Mouse (Mus musculus) hindbrain, embryonic 16.5 days (tissue): ENCODE data around the gene Traf5. TPM values are rescaled to one million over a fixed set of nuclear protein-coding genes. Genes with fewer than 3 reads are reported as not detected.

ENCODE experiments used
- ATAC-seq: fragments of 200-750 bp; cut with Nextera tagmentation; 2 replicates; pipeline ENCODE4 v1.8.0; 2017; ENCODE audit warnings: moderate TSS enrichment, moderate library complexity
- H3K27ac ChIP-seq: fragments of 300-500 bp; sonication (generic); 2 replicates; pipeline ENCODE4 v1.5.1; 2014; ENCODE audit warnings: low read depth, mild to moderate bottlenecking, control low read depth, low read length, moderate library complexity
- H3K27me3 ChIP-seq: fragments of 300-500 bp; sonication (generic); replicated peaks from 2 replicates; pipeline ENCODE4 v1.6.1; 2014; ENCODE audit warnings: low read length; ENCODE audit not compliant: control insufficient read depth, insufficient read depth
- H3K36me3 ChIP-seq: fragments of 300-500 bp; sonication (generic); 2 replicates; pipeline ENCODE4 v1.6.1; 2014; ENCODE audit warnings: mild to moderate bottlenecking, low read length, moderate library complexity, mixed read lengths; ENCODE audit not compliant: control insufficient read depth, insufficient read depth
- H3K4me1 ChIP-seq: fragments of 300-500 bp; sonication (generic); 2 replicates; pipeline ENCODE4 v1.6.1; 2014; ENCODE audit warnings: low read depth, low read length; ENCODE audit not compliant: control insufficient read depth, insufficient read depth
- H3K4me2 ChIP-seq: fragments of 300-500 bp; sonication (generic); 2 replicates; pipeline ENCODE4 v1.6.1; 2014; ENCODE audit warnings: mild to moderate bottlenecking, low read length, control low read depth, moderate library complexity
- H3K4me3 ChIP-seq: fragments of 300-500 bp; sonication (generic); 2 replicates; pipeline ENCODE4 v1.5.1; 2014; ENCODE audit warnings: mild to moderate bottlenecking, low read length, control low read depth, moderate library complexity
- H3K9ac ChIP-seq: fragments of 300-500 bp; sonication (generic); 2 replicates; pipeline ENCODE4 v1.6.1; 2014; ENCODE audit warnings: low read depth, mild to moderate bottlenecking, control low read depth, low read length, moderate library complexity
- H3K9me3 ChIP-seq: fragments of 300-500 bp; sonication (generic); 2 replicates; pipeline ENCODE4 v1.6.1; 2014; ENCODE audit warnings: mild to moderate bottlenecking, low read length, moderate library complexity; ENCODE audit not compliant: control insufficient read depth
- WGBS: fragments of 180-500 bp; shearing (Covaris S2); extraction: QIAGEN DNeasy Blood & Tissue Kit; methylation state at CpG from one replicate; pipeline ENCODE4 v1.1.7; 2014; 5-methylcytosine and 5-hydroxymethylcytosine counted together
- polyA plus RNA-seq: library from polyadenylated mRNA; unstranded; fragments of >200 nt; fragmentation: Nextera tagmentation; extraction: Ambion mirVana; gene quantifications from 2 replicates; pipeline ENCODE4 v1.2.1, GENCODE M21; 2015

Gene Traf5
- polyA plus RNA-seq, 1 experiment from 2014 or later = 2.5 TPM

DNA sequence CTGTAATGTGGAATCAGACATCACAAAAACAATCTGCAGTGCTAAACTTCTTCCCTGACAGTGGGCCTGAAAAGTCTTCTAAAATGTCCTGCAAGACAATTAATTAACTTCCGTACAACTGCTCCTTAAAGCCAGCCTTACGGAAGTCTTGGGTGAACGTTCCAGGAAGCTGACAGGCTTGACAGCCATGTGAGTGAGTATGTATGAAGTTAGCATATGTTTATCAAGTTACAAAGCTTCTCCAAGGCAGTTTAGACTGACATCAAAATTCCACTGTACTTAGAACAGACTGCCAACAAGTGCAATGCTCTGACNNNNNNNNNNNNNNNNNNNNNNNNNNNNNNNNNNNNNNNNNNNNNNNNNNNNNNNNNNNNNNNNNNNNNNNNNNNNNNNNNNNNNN is 38.6 kb downstream of the Traf5 start:
- Histone ChIP-seq H3K4me3 (no peak overlapping the region), H3K9ac (no peak overlapping the region), H3K27me3 (no peaks in the 10 kb centered on the region), H3K4me1 (no peaks in the 10 kb centered on the region), H3K36me3 (no peaks in the 10 kb centered on the region), H3K4me2 (no peak overlapping the region), H3K27ac (no peak overlapping the region), H3K9me3 (no peaks in the 10 kb centered on the region)
- no peak for ATAC-seq
- 57% methylated on average over 3 of the region's 3 CpGs for WGBS

DNA sequence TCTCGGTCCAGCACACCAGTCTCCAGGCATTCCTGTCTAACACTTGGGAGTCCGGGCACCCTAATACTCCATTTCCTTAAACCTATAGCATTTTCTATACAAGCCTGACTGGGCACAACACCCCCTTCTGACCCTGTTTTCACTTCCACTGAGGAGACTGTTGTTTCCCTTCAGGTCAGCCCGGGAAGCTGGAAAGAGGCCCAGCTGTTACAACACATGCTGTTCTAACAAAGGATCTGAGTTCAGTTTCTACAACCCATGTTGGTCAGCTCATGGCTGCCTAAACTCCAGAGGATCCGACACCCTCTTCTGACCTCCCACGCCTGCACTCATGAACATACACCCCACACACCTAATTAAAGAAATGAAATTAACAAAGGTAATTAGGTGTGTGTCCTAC is 39.4 kb downstream of the Traf5 start:
- WGBS = 84% methylated on average over 5 of the region's 5 CpGs
- Histone ChIP-seq H3K4me2 (no peak overlapping the region), H3K4me1 (no peaks in the 10 kb centered on the region), H3K9me3 (no peaks in the 10 kb centered on the region), H3K4me3 (no peak overlapping the region), H3K27me3 (no peaks in the 10 kb centered on the region), H3K36me3 (no peaks in the 10 kb centered on the region), H3K27ac (no peak overlapping the region), H3K9ac (no peak overlapping the region)
- ATAC-seq = no peak

DNA sequence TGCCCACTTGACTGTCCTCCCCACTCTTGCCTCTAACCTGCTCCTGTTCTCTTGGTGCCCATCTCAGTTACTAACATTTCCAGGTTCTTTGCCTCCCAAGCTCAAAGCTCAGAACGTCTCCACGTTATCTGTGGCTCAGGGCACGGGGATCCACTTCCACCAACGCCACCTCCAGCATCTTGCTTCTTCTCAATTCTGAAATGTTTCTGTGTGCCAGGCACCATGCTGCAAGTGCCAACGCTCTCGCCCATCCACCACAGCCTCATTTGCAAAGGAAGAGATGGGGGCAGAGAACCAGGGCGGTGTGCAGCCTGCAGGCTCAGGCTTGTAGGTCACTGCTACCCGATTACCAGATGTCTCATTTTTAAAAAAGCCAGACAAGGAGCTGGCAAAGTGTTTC is 39.9 kb downstream of the Traf5 start:
- Histone ChIP-seq H3K4me1 (no peaks in the 10 kb centered on the region), H3K4me3 (no peak overlapping the region), H3K4me2 (no peak overlapping the region), H3K36me3 (no peaks in the 10 kb centered on the region), H3K9me3 (no peaks in the 10 kb centered on the region), H3K9ac (no peak overlapping the region), H3K27me3 (no peaks in the 10 kb centered on the region), H3K27ac (no peak overlapping the region)
- 91% methylated on average over 8 of the region's 8 CpGs for WGBS
- ATAC-seq = no peak

DNA sequence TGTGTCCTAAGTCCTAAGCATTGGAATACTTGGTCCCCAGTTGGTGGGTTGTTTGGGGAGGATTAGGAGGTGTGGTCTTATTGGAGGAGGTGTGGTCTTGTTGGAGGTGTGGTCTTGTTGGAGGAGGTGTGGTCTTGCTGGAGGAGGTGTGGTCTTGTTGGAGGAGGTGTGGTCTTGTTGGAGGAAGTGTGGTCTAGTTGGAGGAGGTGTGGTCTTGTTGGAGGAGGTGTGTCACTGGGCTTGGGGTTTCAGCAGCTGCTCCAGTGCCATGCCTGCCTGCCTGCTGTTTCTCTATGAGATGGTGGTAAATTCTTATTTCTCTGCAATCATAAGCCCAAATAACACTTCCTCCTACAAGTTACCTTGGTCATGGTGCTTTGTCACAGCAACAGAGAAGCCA is 93.3 kb downstream of the Traf5 start:
- Histone ChIP-seq H3K27ac (no peak overlapping the region), H3K4me3 (no peak overlapping the region), H3K4me1 (no peaks in the 10 kb centered on the region), H3K4me2 (no peak overlapping the region), H3K9me3 (no peaks in the 10 kb centered on the region), H3K9ac (no peak overlapping the region), H3K36me3 (no peaks in the 10 kb centered on the region), H3K27me3 (no peaks in the 10 kb centered on the region)
- no peak for ATAC-seq

DNA sequence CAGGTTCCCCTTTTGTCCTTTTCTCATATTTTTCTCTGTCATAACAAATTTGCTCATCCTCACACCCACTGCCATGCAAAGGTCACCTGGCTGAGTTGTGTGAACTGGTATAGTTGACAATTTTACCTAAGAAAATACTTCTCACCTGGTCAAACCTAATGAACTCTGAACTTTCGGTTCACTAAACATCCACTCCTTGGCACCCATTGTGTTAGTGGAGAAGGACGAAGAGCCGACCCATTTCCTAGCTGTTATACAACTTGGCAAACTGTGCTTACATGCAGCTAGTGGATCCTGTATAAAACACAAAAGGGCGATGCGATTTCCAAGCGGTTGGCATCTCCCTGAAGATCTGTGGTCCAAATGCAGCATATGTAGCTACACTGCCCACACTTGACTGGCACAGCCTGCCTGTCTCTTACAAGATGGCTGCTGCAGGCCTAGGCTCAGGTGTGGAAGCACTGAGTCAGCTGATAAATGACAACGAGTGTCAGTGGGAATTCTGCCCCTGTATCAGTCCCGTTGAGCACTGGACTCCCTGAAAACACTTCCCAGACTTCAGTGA is 95.7 kb downstream of the Traf5 start:
- Histone ChIP-seq H3K36me3 (no peaks in the 10 kb centered on the region), H3K9ac (no peak overlapping the region), H3K27me3 (no peaks in the 10 kb centered on the region), H3K9me3 (no peaks in the 10 kb centered on the region), H3K4me1 (no peaks in the 10 kb centered on the region), H3K27ac (no peak overlapping the region), H3K4me3 (no peak overlapping the region), H3K4me2 (no peak overlapping the region)
- ATAC-seq = no peak
- 90% methylated on average over 8 of the region's 8 CpGs for WGBS

DNA sequence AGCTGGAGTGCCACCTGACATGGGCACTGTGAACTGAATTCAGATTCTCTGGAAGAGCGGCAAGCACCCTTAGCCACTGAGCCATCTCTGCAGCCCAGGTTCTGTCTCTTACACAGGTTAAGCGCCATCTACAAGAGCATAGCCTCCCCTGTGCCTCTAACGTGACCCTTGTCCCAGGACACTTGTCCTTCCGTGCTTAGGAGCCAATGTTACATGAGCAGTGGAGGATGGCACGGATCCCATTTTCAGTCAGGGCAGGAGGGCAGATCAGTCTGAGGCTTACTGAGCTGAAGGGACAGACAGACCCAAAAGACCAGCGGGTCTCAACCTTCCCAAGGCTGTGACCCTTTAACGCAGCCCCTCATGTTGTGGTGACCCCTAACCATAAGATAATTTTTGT is 96.4 kb downstream of the Traf5 start:
- Histone ChIP-seq H3K9me3 (no peaks in the 10 kb centered on the region), H3K4me2 (no peak overlapping the region), H3K4me3 (no peak overlapping the region), H3K4me1 (no peaks in the 10 kb centered on the region), H3K9ac (no peak overlapping the region), H3K36me3 (no peaks in the 10 kb centered on the region), H3K27ac (no peak overlapping the region), H3K27me3 (no peaks in the 10 kb centered on the region)
- WGBS = 87% methylated on average over 7 of the region's 7 CpGs
- ATAC-seq = no peak

DNA sequence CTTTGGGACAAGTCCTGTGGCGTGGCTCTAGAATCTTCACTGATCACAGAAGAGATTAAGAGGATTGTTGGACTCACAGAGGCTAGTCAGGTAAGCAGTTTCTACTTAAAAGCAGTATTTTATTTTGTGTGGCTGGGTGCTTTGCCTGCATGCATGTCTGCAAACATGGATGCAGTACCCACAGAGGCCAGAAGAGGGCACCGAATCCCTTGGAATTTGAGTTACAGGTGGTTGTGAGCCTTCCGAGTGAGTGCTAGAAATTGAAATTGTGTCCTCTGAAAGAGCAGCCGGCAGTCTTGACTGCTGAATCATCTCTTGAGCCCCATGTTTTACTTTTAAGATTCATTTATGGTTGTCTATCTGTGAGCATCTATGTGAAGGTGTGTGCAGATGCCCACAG is 96.9 kb downstream of the Traf5 start:
- H3K9ac ChIP-seq = no peak overlapping the region
- H3K4me3 ChIP-seq = no peak overlapping the region
- 63% methylated on average over 4 of the region's 4 CpGs for WGBS

DNA sequence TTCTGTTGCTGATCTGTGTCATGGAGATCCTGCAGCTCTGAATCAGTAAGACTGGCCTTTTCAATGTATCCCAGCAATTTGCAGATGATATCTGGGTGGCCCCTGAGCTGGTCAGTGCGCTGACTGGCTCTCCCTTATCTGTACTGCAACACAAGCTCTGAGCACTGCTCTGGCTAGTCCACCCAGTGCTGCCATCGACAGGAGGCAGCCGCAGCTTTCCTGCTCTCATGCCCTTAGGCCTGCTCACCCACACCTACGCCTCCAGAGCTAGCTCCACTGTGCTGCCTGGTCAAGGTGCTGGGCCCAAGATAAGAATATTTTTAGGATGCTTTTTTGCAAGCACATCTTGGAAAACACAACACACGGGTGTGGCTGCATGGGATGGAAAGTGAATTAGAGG is 97.9 kb downstream of the Traf5 start:
- 82% methylated on average over 5 of the region's 5 CpGs for WGBS
- H3K9me3 ChIP-seq = no peaks in the 10 kb centered on the region
- H3K9ac ChIP-seq = no peak overlapping the region
- H3K4me2 ChIP-seq = no peak overlapping the region
- H3K36me3 ChIP-seq = no peaks in the 10 kb centered on the region
- no peak overlapping the region for H3K27ac ChIP-seq
- no peak overlapping the region for H3K4me3 ChIP-seq
- no peak for ATAC-seq
- H3K27me3 ChIP-seq = no peaks in the 10 kb centered on the region
- no peaks in the 10 kb centered on the region for H3K4me1 ChIP-seq

More for the DNA sequence above, 96.9 kb downstream of the Traf5 start:
- no peak overlapping the region for H3K4me2 ChIP-seq
- no peaks in the 10 kb centered on the region for H3K36me3 ChIP-seq
- ATAC-seq = no peak
- no peaks in the 10 kb centered on the region for H3K27me3 ChIP-seq
- H3K4me1 ChIP-seq = no peaks in the 10 kb centered on the region
- no peaks in the 10 kb centered on the region for H3K9me3 ChIP-seq
- H3K27ac ChIP-seq = no peak overlapping the region

DNA sequence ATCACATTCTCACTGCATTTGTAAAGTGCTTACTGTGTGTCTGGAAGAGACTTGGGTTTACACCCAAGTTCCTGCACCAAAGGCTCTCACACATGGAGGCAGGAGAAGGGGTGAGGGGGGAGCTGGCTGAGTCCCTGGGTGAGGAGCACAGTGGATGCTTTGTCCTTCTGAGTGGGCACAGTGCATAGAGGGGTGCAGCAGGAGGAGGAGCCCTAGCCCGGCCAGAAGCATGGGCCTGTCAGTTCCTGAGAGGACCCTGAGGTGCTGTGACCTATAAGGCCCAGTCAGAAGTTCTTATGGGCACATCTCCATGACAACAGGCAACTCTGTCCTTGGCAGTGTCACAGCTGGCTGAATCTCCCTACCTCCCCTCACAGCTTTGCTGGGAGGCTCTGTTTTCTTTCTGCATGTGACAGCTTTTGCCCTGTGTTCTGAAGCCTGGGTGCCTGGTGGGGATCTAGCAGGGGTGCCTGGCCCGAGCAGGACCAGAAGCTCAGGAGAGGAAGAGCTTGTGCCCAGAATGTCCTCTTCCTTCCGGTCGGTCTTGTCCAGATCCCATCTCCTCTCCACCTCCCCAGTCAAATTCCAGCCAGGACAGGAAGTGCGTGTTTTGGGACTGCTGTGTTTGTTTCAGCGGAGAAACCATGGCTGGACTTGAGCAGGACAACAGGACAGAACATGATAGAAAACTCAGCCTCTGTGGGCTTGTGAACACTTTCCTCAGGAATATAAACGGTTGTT is 100.1 kb downstream of the Traf5 start:
- no peak overlapping the region for H3K27ac ChIP-seq
- ATAC-seq = peak; percentile 74
- WGBS = 68% methylated on average over 7 of the region's 7 CpGs

More for the DNA sequence above, 100.1 kb downstream of the Traf5 start:
- no peaks in the 10 kb centered on the region for H3K36me3 ChIP-seq
- H3K9me3 ChIP-seq = no peaks in the 10 kb centered on the region
- H3K27me3 ChIP-seq = no peaks in the 10 kb centered on the region
- no peak overlapping the region for H3K9ac ChIP-seq
- no peak overlapping the region for H3K4me3 ChIP-seq
- H3K4me1 ChIP-seq = no peaks in the 10 kb centered on the region
- H3K4me2 ChIP-seq = no peak overlapping the region
